Mouse (Mus musculus): ENCODE measurements around the gene Agr2.

Agr2 gene

DNA sequence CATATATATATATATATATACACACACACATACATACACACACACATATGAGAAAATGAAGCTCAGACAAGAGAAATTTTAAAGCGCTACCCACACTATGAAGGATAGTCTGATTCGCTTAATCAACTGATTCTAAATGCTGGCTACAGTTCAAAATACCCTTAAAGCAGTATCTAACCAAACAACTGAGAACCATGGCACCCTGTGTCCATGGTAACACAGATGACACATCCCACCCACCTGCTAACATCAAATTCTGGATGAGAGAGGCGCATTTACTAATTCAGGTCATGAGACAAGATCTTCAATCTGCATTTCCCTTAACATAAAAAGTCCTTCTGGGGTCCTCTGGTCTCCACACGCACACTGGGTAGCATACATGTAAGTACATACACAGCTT is 33.4 kb downstream of the Agr2 start:
- DNase-seq (ENCODE audit: inconsistent ontology term) = no peak

DNA sequence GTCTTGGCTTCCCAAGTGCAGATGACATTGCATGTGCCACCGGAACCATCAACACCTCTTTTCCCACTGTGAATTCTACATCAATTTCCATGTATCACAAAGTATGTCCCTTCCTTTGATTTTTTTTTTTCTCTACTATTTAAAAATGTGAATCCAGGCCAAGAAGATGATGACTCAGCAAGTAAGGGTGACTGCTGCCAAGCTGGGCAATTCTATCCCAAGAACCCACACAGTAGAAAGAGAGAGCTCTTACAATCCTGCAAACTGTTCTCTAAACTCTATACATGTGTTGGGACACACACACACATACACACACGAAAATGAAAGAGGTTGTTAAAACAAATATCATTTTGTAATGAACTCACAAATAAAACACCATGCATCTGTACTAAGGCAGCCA is 34.5 kb downstream of the Agr2 start:
- peak; percentile 34 for DNase-seq (ENCODE audit: inconsistent ontology term)

DNA sequence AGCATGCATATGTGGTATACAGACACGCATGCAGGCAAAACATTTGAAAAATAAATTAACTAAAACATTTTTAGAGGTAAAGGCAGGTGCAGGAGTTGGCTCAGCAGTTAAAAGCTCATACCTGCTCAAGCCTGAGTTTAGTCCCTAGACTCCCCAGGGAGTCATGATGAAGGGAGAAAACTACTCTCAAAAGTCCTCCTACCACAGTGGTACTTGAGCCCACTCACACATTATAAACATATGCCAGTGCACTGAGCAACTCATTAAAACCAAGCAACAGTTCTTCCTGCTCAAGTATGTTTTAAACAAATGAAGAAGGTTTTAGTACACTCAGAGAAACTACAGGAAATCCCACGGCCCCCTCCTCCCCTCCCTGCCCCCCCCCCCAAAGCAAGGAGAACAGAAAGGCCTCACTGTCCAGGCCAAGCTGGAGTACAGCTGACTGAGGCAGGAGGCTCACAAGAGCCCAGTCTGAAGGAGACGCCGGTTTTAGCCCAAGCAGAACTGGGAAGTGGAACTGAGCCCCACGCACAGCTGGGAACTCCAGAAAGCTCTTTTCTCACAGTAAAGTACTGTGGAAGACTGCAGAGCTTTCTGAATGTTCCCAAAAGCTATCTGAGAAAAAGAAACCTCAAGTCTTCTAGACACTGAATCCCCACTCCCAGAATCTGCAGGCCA is 36.4 kb downstream of the Agr2 start:
- no peak for DNase-seq (ENCODE audit: inconsistent ontology term)

DNA sequence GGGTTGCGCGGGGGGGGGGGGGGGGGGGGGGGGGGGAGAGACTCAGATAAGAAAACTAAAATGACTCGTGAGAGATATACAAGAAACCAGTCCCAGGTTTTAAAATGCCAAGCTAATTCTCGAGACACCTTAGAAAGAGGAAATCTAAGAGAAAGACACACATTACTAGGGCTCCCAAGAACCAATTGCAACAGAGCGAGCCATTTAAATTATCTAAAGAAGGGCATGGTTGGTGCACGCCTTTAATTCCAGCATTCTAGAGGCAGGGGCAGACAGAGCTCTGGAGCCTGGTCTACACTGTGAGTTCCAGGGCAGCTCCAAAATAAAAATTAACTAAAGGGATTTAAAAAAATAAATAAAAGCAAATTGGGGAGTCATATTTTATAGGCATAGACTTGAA is 37.0 kb downstream of the Agr2 start:
- no peak for DNase-seq (ENCODE audit: inconsistent ontology term)

DNA sequence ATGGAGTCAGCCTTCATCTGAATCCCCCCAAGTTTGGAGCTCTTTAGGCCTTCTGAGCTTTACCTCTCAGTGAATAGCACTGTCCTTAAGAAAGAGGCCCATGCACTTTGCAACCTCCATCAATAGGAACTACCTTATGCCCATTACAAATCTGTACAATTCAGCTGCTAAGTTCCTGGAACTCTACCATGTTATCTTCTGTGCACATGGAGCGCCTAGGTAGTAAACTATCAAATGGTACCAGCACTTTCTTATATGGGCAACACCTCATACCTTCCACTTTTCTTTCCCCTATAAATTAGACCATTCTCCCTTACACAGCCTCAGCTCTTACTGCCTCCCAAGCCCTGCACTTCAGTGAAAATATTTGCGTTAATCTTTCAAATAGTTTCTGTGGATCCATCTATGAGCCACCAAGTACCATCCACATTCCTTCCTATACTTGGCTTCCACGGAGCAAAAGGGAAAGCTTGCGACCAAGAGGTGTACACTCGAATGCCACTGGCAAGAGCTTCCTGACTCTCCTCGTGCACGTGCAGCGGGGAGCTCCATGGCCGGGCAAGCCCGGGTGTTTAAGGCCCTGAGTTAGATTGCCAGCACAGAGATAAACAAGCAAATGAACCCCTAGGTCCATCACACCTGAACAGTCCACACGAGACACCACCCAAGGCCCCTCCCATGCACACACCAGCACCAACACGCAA is 38.1 kb downstream of the Agr2 start:
- no peak for DNase-seq (ENCODE audit: inconsistent ontology term)

DNA sequence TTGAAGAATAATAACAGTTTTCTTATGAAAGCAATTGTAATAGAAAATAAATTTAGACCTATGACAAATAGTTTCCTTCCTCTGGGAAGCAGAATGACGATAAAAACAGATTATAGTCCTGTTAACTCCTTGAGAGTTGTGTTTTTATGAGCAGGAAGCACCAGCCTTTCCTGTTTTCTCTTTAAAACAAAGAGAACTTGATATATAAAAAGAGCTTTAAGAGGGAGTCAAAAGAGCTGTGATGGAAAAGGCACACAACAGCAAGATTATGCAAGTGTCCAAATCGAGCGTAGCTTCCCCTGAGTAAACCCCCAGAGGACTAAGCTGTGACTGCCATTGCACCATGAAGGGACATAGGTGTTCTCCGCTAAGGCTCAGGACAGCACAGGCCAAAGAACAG is 39.7 kb downstream of the Agr2 start:
- no peak for DNase-seq (ENCODE audit: inconsistent ontology term)

DNA sequence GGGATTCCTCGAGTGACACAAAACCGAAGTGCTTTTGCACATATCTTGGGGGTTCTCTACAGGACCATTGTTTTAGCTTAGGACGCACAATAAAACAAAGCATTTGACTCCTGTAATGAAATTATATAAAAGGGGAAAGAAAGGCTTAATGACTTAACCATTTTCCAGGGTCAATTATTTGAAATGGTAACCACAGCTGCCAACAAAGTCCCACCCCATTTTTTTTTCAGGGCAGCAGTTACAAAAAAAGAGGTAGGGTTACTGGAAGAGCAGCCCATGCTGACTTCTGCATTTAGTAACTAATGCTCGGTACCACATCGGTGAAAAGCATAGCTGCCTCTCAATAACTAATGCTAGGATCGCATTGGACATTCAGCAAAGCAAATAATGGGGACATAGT is 42.8 kb downstream of the Agr2 start:
- no peak for DNase-seq (ENCODE audit: inconsistent ontology term)

DNA sequence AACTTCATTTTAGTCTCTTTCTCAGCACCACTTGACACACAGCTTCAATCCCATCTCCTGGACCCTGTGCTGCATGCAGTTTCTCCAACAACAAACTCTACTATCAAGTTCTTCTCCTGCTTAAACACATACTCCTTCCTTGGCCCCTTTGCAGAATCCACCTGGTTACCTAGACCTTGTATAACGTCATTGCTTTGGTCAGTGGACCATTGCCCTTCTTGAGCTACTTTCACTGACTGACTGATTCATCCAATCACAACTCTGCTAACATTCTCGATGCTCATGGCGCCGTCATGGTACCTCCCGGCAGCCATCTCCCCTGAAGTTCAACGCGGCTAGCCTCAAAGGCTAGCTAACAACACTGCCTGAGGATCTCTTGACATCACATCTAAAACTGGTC is 43.4 kb downstream of the Agr2 start:
- no peak for DNase-seq (ENCODE audit: inconsistent ontology term)

DNA sequence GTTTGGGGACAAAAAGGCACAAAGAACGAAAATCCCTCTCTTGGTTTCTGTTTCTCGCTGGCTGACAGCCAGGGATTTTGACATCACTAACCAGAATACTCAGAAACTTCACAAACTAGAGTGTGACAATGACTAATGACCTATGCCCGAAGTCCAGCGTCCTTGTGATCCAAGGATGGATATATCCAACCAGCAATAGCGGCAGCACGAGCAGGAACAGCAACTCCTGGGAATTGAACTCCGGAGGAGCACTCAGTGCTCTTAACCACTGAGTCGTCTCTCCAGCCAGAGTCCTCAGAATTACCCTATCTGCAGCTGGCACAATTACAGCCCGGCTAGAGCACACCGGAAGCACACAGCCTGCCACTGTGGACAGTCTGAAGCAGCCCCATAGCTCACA is 44.1 kb downstream of the Agr2 start:
- DNase-seq (ENCODE audit: inconsistent ontology term) = no peak

DNA sequence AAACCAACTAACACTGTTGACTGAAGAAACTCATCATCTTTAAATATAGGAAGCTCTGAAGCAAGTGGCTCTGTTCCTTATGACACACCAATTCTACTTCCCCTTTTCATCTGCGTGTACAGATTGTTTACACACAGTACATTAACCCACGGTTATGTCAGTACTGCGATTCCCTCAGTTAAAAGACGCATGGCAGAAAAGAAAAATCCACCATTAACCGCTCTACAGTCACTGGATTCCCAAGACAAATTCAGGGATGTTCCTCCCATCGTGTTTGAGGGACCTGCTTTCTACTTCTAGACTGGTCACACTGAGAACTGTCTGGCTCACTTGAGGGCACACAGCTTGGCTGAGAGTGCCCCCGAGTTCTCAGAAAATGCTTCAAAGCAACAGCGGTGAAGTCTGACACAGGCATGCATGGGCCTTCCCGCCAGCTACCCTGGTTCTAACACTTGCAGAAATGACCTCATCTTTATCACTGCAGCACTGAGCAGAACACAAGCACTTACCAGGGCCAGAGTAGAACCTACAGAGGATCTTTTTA is 46.9 kb downstream of the Agr2 start:
- no peak for DNase-seq (ENCODE audit: inconsistent ontology term)

DNA sequence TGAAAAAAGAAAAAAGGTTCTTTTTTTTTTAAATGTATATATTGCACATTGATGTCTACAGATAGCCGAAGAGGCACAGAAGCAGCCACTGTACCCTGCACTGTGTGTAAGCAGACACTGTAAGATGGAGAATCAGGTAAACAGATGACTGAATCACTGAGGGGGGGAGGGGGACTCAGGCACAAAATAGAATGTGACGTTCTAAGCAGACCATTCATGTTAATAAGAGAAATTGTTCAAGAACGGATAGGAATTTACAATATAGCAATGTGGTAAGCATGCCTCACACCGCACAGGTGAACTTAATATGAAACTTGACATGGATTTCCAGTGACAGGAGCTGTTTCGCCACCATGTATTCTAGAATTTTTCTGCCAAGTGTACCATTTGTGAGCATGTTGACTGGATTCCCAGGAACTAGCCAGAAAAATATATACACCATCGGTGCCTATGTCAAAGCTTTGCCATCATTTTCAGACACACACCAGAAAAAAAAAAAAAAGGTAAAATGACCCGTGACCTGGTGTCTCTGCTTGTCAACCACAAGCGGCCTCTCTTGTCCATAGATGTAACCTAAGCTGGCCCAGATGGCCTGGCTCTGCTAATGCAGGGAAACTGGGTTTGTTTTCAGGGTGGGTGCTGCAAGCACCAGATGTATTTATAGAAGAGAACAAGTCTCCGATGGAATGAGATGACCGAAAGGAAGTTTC is 48.0 kb downstream of the Agr2 start:
- DNase-seq (ENCODE audit: inconsistent ontology term) = no peak

DNA sequence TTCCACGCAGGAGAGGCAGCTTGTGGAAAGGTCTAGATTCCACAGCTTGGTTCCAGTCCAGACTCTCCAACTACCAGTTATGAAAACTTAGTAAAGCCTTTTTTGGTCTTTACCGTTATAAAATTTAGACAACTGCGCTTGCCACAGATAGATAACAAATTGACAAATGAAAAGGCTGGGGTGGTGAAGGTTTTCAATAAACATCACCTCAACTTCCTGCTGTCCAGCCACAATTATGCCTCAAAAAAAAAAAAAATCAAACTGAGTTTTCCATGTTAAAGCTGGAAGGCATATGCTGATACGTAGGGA is 48.5 kb downstream of the Agr2 start:
- no peak for DNase-seq (ENCODE audit: inconsistent ontology term)

DNA sequence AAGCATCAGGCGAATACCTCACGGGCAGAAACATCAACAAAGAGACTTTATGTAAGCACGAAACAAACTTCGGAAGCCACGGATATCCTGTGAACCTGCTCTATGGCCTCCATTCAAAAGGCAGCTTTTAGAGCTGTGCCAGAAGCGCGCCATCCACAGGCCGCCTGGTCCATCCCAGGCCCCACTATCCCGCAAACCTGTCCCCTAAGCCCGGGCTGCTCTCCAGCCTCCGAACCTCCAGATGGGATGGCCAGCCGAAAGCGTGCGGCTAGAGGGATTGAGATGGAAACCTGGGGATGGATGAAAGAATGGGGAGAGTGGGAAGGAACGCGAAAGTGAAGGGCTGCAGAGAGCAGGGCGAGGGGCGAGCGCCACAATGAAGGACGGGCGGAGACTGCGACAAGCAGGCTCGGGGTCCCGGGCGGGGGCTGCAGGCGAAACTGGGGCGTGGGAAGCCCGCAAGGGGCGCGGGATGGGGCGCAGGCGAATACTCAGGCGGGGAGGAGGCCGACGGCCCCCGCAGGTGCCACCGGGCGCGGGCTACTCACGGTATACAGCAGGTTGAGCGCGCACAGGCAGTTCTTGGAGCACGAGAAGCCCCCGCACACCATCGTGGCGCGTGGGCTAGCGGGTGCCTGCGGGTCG is 49.1 kb downstream of the Agr2 start:
- DNase-seq (ENCODE audit: inconsistent ontology term) = peak; percentile 71

DNA sequence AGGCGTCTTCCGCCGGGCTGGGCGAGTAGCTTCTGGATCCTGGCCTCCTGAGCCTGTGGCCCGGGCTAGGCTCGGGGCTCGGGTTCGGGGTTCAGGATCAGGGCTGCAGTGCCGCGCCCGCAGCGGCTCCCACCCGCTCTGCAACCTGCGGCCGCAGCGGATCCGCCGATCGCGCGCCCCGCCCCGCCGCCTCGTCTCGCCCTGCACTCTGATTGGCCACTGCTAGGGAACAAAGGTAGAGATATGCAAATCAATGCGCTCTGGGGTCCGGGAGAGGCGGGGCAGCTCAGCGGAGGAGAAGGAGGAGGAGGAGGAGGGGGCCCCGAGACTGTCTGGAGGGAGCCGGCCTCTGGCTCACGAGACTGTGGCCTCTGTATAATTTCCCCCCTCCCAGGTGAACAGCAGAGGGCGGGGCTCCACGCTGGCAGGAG is 49.7 kb downstream of the Agr2 start, which contains the start of gene Tspan13:
Gene Tspan13 (minus strand): TSS at position 153 of the 431 bp plus-strand sequence.
- peak; percentile 93 for DNase-seq (ENCODE audit: inconsistent ontology term)

DNA sequence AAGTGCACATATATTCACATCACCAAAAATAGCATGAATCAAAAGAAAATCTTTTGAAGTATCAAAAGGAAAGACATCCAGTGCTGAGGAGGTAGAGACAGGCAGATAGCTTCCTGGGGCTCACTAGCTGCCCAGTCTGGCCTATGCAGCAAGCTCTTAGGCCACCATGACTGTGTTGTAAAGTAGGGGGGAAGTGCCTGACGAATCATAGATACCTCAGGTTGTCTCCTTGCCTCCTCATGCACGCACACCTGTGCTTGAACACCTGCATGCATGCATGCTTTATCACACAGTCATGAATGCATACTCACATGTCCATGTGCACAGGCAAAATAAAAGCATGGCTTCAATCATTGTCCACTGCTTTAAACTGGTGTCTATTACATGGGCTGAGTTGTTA is 52.0 kb downstream of the Agr2 start:
- DNase-seq (ENCODE audit: inconsistent ontology term) = no peak

DNA sequence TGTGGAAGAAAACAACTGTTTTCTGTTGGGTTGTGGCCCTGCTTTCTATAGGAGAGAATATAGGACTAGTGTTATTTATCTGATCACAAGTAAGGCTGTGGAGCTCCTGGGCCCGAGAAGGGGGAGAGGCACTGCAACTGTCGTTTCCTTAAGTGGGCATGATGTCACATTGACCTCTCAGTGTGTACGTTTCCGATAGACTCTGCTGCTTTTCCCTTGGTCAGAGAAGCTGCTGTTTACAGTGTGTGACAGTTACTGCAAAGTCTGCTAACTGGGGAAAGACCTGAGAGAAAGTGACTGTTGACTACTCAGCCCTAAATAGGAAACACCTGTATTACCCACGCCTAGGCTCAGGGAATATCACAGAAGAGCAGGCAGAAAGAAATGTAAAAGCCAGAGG is 53.5 kb downstream of the Agr2 start:
- no peak for DNase-seq (ENCODE audit: inconsistent ontology term)

DNA sequence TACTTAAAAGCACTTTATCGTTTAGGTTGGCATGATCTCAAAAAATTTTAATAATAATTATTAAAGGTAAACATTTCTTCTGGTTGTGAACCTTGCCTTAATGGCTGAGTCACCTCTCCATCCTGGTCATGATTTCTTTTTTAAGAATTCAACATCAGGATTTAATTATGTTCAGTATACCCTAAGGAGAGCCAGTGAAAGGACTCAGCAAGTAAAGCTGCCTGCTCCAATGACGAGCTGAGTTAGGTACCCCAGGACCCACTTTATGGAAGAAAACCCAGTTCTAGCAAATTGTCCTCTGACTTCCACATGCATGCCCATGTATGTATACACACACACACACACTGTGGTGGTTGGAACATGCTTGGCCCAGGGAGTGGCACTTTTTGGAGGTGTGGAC is 54.9 kb downstream of the Agr2 start:
- no peak for DNase-seq (ENCODE audit: inconsistent ontology term)

DNA sequence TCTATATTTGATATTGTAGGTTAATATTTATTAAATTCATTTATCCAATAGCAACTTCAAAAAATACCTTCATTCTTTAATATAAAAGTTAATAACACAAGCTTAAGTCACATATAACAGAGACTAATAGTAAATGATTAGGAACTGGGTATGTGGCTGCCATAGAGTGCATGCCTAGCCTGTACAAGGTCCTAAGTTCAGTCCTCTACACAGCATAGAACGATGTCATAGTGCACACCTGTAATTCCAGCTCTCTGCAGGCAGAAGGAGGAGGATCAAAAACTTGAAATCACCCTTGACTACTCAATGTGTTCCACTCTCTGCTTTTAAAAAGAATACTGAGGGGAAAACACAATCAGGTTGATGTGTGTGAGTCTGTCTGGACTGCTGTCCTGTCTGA is 57.6 kb downstream of the Agr2 start:
- DNase-seq (ENCODE audit: inconsistent ontology term) = no peak

All from Muller cell, postnatal 12 days (primary cell).